Mouse (Mus musculus) embryonic facial prominence, embryonic 14.5 days (tissue): ENCODE results near the gene Rpl10. TPM values are rescaled to one million over a fixed set of nuclear protein-coding genes. Genes with fewer than 3 reads are reported as not detected.

Source experiments
- ATAC-seq: fragments of 200-750 bp; cut with Nextera tagmentation; 2 replicates; pipeline ENCODE4 v1.8.0; 2017; ENCODE audit warnings: low read depth, moderate number of reproducible peaks, moderate TSS enrichment
- DNase-seq: peaks from one replicate; pipeline ENCODE4 v3.0.0-alpha.2; 2015; ENCODE audit warnings: low spot score
- H3K27ac ChIP-seq: fragments of 300-500 bp; sonication (generic); replicated peaks from 2 replicates; pipeline ENCODE4 v1.5.1; 2014; ENCODE audit warnings: low read depth, mild to moderate bottlenecking, low read length, moderate library complexity
- H3K27me3 ChIP-seq: fragments of 300-500 bp; sonication (generic); replicated peaks from 2 replicates; pipeline ENCODE4 v1.6.1; 2014; ENCODE audit warnings: low read length; ENCODE audit not compliant: control insufficient read depth, insufficient read depth
- H3K36me3 ChIP-seq: fragments of 300-500 bp; sonication (generic); 2 replicates; pipeline ENCODE4 v1.6.1; 2014; ENCODE audit warnings: low read length, mixed read lengths; ENCODE audit not compliant: control insufficient read depth, insufficient read depth
- H3K4me1 ChIP-seq: fragments of 300-500 bp; sonication (generic); 2 replicates; pipeline ENCODE4 v1.6.1; 2014; ENCODE audit warnings: antibody characterized with exemption, low read length; ENCODE audit not compliant: control insufficient read depth, insufficient read depth
- H3K4me2 ChIP-seq: fragments of 300-500 bp; sonication (generic); 2 replicates; pipeline ENCODE4 v1.6.1; 2014; ENCODE audit warnings: low read depth, mild to moderate bottlenecking, low read length, moderate library complexity, mixed read lengths
- H3K4me3 ChIP-seq: fragments of 300-500 bp; sonication (generic); 2 replicates; pipeline ENCODE4 v1.5.1; 2014; ENCODE audit warnings: low read depth, mild to moderate bottlenecking, low read length
- H3K9ac ChIP-seq: fragments of 300-500 bp; sonication (generic); 2 replicates; pipeline ENCODE4 v1.6.1; 2014; ENCODE audit warnings: low read depth, mild to moderate bottlenecking, low read length, moderate library complexity, mixed read lengths
- H3K9me3 ChIP-seq: fragments of 300-500 bp; sonication (generic); 2 replicates; pipeline ENCODE4 v1.6.1; 2016; ENCODE audit warnings: low read length; ENCODE audit not compliant: control insufficient read depth
- WGBS: fragments of 180-500 bp; shearing (Covaris S2); extraction: QIAGEN DNeasy Blood & Tissue Kit; methylation state at CpG from one replicate; pipeline ENCODE4 v1.1.7; 2014; 5-methylcytosine and 5-hydroxymethylcytosine counted together
- polyA plus RNA-seq: library from polyadenylated mRNA; unstranded; fragments of >200 nt; fragmentation: Nextera tagmentation; extraction: Ambion mirVana; gene quantifications from 2 replicates; pipeline ENCODE4 v1.2.1, GENCODE M21; 2014

The Rpl10 gene
- 898 and 935 TPM in 2 replicates for polyA plus RNA-seq

DNA sequence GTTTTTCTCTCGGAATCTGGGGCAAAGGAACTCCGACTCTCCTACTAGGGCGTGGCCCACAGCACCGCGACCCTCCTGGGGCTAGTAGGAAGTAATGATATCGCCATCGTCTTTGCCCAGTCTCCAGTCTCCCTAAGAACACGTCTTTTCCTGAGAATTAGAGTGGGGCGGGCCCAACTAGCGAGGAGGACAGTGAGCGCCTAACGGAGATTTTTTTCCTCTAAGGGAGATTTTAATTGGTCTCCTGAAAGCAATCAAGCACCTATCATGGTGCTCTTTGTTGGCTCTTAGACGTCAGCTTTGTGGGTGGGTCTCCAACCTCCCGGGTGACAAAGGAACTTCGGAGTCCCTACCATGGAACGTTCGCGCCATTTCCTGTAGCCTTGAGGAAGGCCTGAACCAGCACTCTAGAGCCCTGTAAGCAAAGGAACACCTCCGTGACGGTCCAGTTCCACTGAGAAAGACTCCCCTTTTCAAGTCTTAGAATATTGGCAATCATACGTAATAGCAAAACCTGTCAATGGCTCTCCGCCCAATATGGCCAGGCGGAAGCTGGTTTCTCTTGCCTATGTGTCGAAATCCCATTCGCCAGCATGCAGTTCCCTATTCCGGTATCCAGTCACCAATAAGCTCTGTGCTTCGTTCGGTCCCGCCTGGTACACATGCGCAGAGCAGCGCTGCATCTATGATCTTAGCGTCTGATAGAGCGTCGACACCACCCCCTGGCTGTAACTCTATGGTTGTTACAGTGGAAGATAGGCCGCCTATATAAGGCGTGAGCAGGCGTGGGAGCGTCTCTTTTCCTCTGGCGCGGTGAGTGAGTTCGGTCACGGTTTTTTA lies at the start of gene Rpl10:
Gene Rpl10 (plus strand): TSS at position 751 of the 840 bp plus-strand sequence.
- H3K27me3 ChIP-seq: no peaks in the 10 kb centered on the region
- peak within 1 kb of the TSS; percentile 60 for H3K4me3 ChIP-seq
- peaks cover 13% of the 10 kb centered on the region; the same call in 1 of the 2 replicates for H3K36me3 ChIP-seq
- no peaks in the 10 kb centered on the region for H3K4me1 ChIP-seq
- no peaks in the 10 kb centered on the region for H3K9me3 ChIP-seq
- H3K27ac ChIP-seq: peak within 1 kb of the TSS; percentile 96
- 21% methylated on average over 42 of the region's 42 CpGs for WGBS
- peak within 1 kb of the TSS; percentile 87 for H3K9ac ChIP-seq
- ATAC-seq (peak; percentile 96), DNase-seq (peak; percentile 98)
- H3K4me2 ChIP-seq: peak within 1 kb of the TSS; percentile 60

DNA sequence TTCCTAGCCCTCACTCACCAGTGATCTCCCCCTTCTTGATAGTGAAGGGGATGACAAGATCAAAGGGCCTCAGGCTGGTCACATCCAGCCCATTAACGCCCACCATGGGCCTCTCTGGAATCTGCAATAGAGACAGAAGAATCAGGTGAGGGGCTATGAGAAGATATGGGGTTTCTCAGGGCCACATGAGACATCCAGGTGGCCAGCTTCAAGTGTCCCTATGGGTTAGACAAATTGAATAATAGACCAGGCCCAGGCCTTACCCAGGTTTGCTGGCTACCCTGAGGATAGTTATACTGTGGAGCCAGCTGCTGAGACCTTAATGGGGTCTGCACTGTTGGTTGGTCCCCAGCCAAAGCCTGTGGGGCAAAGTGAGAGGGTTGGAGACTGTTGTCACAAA lies 40.6 kb upstream of the Rpl10 start:
- H3K4me3 ChIP-seq: no peak overlapping the region
- peaks cover 98% of the 10 kb centered on the region for H3K36me3 ChIP-seq
- DNase-seq (no peak), ATAC-seq (no peak)
- H3K9me3 ChIP-seq: no peaks in the 10 kb centered on the region
- H3K9ac ChIP-seq: no peak overlapping the region
- 89% methylated on average over 1 of the region's 1 CpGs for WGBS
- H3K4me2 ChIP-seq: no peak overlapping the region
- no peaks in the 10 kb centered on the region for H3K27me3 ChIP-seq
- no peak overlapping the region for H3K27ac ChIP-seq
- no peaks in the 10 kb centered on the region for H3K4me1 ChIP-seq

DNA sequence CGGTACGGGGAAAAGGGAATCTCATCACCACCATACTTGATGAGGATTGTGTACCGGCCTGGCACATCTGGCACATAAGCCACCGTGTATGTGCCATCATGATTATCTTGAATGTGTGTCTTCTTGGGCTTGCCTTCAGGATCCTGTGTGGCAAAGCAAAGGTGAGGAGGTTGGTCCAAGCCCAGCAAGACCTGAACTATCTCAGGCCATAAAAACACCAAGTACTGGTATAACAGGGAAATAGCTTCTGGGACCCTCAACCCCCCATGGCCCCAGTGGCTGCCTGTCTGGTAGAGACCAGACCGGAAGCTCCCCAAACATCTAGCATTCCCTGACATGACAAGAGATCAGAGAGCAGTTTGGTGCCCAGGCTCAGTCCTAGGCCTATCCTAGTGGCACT lies 37.4 kb upstream of the Rpl10 start:
- no peak for ATAC-seq
- H3K36me3 ChIP-seq: peaks cover 93% of the 10 kb centered on the region

DNA sequence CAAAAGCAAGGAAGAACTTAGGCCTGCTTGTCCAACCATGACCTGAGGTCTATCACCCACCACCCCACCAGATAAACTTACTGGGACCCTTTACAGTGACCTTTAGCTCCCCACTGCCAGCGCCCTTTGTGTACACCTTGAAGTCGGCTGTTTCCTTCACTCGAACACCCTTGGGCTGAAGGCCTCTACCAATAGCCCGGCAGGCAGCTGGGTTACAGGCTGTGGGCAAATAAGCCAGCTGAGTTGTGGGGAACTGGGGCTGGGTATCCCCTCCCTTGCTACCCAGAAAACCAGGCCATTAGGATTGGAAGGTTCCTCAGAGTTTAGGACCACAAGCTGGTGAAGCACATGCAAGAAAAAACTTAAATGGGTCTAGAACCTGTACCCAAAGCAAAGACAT lies 30.3 kb upstream of the Rpl10 start:
- ATAC-seq (no peak), DNase-seq (no peak)
- H3K4me3 ChIP-seq: no peak overlapping the region
- 86% methylated on average over 4 of the region's 4 CpGs for WGBS
- no peak overlapping the region for H3K4me2 ChIP-seq
- H3K36me3 ChIP-seq: peaks cover 74% of the 10 kb centered on the region
- no peak overlapping the region for H3K27ac ChIP-seq
- no peaks in the 10 kb centered on the region for H3K27me3 ChIP-seq
- H3K4me1 ChIP-seq: peaks cover 3% of the 10 kb centered on the region; the same call in 1 of the 2 replicates
- no peak overlapping the region for H3K9ac ChIP-seq
- no peaks in the 10 kb centered on the region for H3K9me3 ChIP-seq

More for the DNA sequence above, 37.4 kb upstream of the Rpl10 start:
- H3K9me3 ChIP-seq: no peaks in the 10 kb centered on the region
- H3K4me3 ChIP-seq: no peak overlapping the region
- 100% methylated on average over 5 of the region's 5 CpGs for WGBS
- no peak for DNase-seq
- no peak overlapping the region for H3K4me2 ChIP-seq
- H3K9ac ChIP-seq: no peak overlapping the region
- H3K4me1 ChIP-seq: no peaks in the 10 kb centered on the region
- no peaks in the 10 kb centered on the region for H3K27me3 ChIP-seq
- no peak overlapping the region for H3K27ac ChIP-seq

DNA sequence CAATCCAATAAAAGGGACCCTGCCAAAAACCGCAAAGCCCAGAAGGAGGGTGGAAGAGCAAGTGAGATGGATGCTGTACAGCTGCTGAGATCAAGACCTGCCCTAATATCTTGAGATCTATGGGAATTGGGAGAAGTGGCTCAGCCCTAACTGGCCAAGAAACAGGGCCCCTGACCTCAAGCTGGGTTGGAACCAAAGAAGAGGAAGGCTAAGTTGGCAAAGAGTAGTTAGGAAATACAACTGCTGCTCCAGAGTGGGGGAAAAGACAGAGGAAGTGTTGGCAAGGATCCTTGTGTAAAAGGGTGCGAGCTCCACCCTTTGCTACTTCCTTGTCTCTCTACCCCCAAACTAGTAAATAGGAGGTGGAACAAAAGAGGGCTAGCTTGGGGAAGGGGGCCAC lies 27.2 kb upstream of the Rpl10 start:
- Histone ChIP-seq H3K4me1 (peaks cover 3% of the 10 kb centered on the region; the same call in 1 of the 2 replicates), H3K9me3 (no peaks in the 10 kb centered on the region), H3K27ac (peak overlapping the region; percentile 35; the same call in 1 of the 2 replicates), H3K4me2 (peak overlapping the region; percentile 57), H3K4me3 (peak overlapping the region; percentile 46), H3K27me3 (no peaks in the 10 kb centered on the region), H3K9ac (peak overlapping the region; percentile 81), H3K36me3 (peaks cover 47% of the 10 kb centered on the region)
- ATAC-seq (no peak), DNase-seq (no peak)
- WGBS: 73% methylated on average over 2 of the region's 2 CpGs

DNA sequence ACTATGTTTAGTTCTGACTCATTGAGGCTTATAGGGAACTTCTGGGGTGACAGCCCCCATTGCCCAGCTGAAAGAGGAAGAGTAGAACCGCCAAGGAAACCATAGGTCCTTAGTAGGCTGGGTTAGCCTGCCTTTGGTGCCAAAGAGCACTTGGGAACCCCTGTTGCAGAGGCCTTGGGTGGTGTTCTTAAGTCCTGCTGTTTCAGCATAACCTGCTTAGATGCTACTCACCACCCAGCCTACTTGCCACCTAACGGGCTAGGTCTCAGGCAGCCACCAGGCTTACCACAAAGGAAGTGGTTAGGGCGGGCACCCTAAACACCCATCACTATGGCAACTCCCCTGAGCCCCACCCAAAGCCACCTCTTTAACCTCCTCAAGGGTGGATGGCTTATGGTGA lies 26.8 kb upstream of the Rpl10 start:
- H3K4me3 ChIP-seq: peak overlapping the region; percentile 46
- DNase-seq: peak; percentile 16
- WGBS: 55% methylated on average over 3 of the region's 3 CpGs
- H3K27ac ChIP-seq: peak overlapping the region; percentile 35
- peaks cover 3% of the 10 kb centered on the region; the same call in 1 of the 2 replicates for H3K4me1 ChIP-seq
- peak overlapping the region; percentile 57 for H3K4me2 ChIP-seq
- no peak for ATAC-seq
- peaks cover 43% of the 10 kb centered on the region for H3K36me3 ChIP-seq
- H3K27me3 ChIP-seq: no peaks in the 10 kb centered on the region
- peak overlapping the region; percentile 81 for H3K9ac ChIP-seq
- H3K9me3 ChIP-seq: no peaks in the 10 kb centered on the region

DNA sequence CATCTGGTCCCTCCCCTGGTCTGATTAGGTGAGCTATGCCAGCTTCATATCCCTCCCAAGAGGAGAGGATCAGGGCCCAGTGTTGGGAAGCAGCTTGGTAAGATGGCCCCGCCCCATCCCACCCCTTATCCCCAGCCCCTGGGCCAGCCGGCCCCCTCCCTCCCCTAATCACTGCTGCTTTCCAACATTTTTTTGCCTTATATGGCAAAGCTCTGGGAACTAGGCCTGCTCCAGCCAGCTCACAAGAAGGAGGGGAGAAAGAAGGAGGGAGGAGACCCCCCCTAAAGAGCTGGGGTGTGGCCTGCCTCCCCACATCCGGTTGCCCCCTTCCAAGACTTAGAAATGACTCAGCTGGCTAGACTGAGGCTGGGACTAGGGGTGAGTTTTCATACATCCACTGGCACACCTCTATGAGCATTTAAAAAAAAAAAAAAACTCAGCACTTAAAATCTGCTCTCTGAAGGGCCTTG lies 26.0 kb upstream of the Rpl10 start:
- Histone ChIP-seq H3K4me2 (peak overlapping the region; percentile 57), H3K9me3 (no peaks in the 10 kb centered on the region), H3K4me1 (peaks cover 3% of the 10 kb centered on the region; the same call in 1 of the 2 replicates), H3K27ac (peak overlapping the region; percentile 96), H3K27me3 (no peaks in the 10 kb centered on the region), H3K9ac (peak overlapping the region; percentile 81), H3K4me3 (peak overlapping the region; percentile 46), H3K36me3 (peaks cover 35% of the 10 kb centered on the region)
- ATAC-seq (peak; percentile 69), DNase-seq (peak; percentile 94)
- WGBS: 12% methylated on average over 3 of the region's 3 CpGs

DNA sequence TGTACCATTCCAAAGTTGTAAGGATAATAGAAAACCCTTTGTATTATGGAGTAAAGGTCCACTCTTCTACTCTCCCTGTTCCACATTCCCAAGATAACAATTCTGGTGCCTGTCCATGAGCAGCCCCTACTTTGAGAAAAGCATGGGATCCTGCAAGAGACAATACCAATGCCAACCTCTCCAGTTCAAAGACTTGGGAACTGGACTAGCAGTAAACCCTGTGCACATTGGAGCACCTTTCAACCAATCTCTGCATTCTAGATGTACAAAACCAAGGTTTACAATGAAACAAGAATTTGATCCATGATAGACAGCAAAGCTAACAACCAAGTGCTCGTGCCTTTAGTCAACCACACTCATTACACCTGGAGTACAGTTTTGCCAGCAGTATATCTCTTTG lies 25.5 kb upstream of the Rpl10 start:
- peak overlapping the region; percentile 96 for H3K27ac ChIP-seq
- H3K4me3 ChIP-seq: peak overlapping the region; percentile 46
- WGBS: 40% methylated on average over 1 of the region's 1 CpGs
- no peaks in the 10 kb centered on the region for H3K9me3 ChIP-seq
- no peak for DNase-seq
- no peak for ATAC-seq
- peak overlapping the region; percentile 81 for H3K9ac ChIP-seq
- peaks cover 3% of the 10 kb centered on the region; the same call in 1 of the 2 replicates for H3K4me1 ChIP-seq
- peaks cover 30% of the 10 kb centered on the region for H3K36me3 ChIP-seq
- H3K4me2 ChIP-seq: peak overlapping the region; percentile 57
- H3K27me3 ChIP-seq: no peaks in the 10 kb centered on the region
